Mouse (Mus musculus) E14TG2a.4 (cell line): ENCODE measurements at regions not wholly inside any gene's neighbourhood (a gene's known extent, or its start where the extent isn't known, plus 50 kb on each side); places are given as distances from the start of the nearest gene placed in this dataset.

Source experiments
- CTCF ChIP-seq: conservative IDR thresholded peaks from 2 replicates; pipeline ENCODE4 v1.5.1; 2014; ENCODE audit warnings: low read length
- NANOG ChIP-seq: IDR thresholded peaks from 2 replicates; pipeline ENCODE4 v1.6.1; 2014; ENCODE audit warnings: borderline replicate concordance, low read length, mixed read lengths
- POU5F1 ChIP-seq: IDR thresholded peaks from 2 replicates; pipeline ENCODE4 v1.6.1; 2014; ENCODE audit warnings: low read length, borderline replicate concordance

DNA sequence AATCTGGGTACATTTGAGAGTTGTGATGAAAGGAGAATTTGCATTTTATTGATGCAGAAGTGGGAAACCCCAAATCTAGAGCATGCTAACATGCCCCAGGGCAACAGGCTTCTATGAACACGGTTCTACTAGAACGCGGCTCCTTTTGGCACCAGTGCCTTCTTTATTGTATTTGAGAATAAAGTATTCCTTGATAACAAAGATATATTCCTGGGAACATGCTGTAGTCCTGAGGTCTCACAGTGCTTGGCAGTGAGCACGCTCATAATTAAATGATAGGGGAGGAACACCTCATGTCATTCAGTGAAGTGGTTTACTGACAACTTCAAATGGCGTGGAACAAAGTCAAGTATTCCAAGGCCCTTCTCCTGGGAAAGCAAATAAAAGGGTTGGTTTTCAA, 212.1 kb upstream of the Osr1 start:
- TF ChIP-seq CTCF, result no peak
- no peak for TF ChIP-seq POU5F1
- no peak for TF ChIP-seq NANOG
